7 mouse cellular contexts compared by ENCODE assay signal in genomic region chr14:87415808-87416721, GRCm38 (mm10). TPM values are rescaled to one million over a fixed set of nuclear protein-coding genes. Genes with fewer than 3 reads are reported as not detected.
DNase-seq lines count a peak whose midpoint lies in the region; ATAC-seq lines count a peak whose summit lies in the region.

TSS of gene Tdrd3 (plus strand) at chr14:87416639.

- intact Hi-C loops in gastrocnemius, postnatal 36 days (cut with DNase I), result loop anchor here (5.0 kb wide), 1 partner anchor 36 kb away; no protein-coding TSS in a partner anchor
- intact Hi-C loops in left cerebral cortex, postnatal 25 days (cut with DNase I), result no loop called here

- no peaks in the 10 kb centered on the region for H3K36me3 ChIP-seq in intestine, embryonic 15.5 days
- no peaks in the 10 kb centered on the region for H3K36me3 ChIP-seq in midbrain, embryonic 10.5 days

- no peaks in the 10 kb centered on the region for H3K9me3 ChIP-seq in intestine, embryonic 15.5 days
- no peaks in the 10 kb centered on the region for H3K9me3 ChIP-seq in midbrain, embryonic 10.5 days (replicated peaks)

- H3K9ac ChIP-seq in intestine, embryonic 15.5 days, result peak within 1 kb of the TSS; percentile 94

- WGBS in intestine, embryonic 15.5 days, result under 1% methylated on average over 85 of the region's 85 CpGs
- under 1% methylated on average over 85 of the region's 85 CpGs for WGBS in midbrain, embryonic 10.5 days

- ATAC-seq in intestine, embryonic 15.5 days, result peak; percentile 95

- peak within 1 kb of the TSS; percentile 84 for H3K4me2 ChIP-seq in intestine, embryonic 15.5 days (replicated peaks)

- DNase-seq in adrenal gland, adult 2 months, result peak; percentile 98
- peak; percentile 88 for DNase-seq in embryo, embryonic 11.5 days (ENCODE audit: low read depth, low spot score)
- DNase-seq in gastrocnemius, postnatal 36 days, result peak; percentile 92
- peak; percentile 94 to 97 for DNase-seq in left cerebral cortex, postnatal 25 days (ENCODE audit: low spot score in 2 of 2)
- peak; percentile 92 for DNase-seq in midbrain, embryonic 10.5 days (ENCODE audit: low spot score)
- DNase-seq in right cerebral cortex, postnatal 4 days, result peak; percentile 88

- peak within 1 kb of the TSS; percentile 100 for H3K27ac ChIP-seq in intestine, embryonic 15.5 days
- peak within 1 kb of the TSS; percentile 98 for H3K27ac ChIP-seq in midbrain, embryonic 10.5 days (replicated peaks)

- no peaks in the 10 kb centered on the region for H3K27me3 ChIP-seq in intestine, embryonic 15.5 days (replicated peaks)
- H3K27me3 ChIP-seq in midbrain, embryonic 10.5 days (ENCODE audit: low read depth, poor library complexity, severe bottlenecking), result no peaks in the 10 kb centered on the region

- no peaks in the 10 kb centered on the region for H3K4me1 ChIP-seq in intestine, embryonic 15.5 days (replicated peaks)
- peaks cover 37% of the 10 kb centered on the region for H3K4me1 ChIP-seq in midbrain, embryonic 10.5 days

- peak within 1 kb of the TSS; percentile 85 for H3K4me3 ChIP-seq in intestine, embryonic 15.5 days (replicated peaks)
- H3K4me3 ChIP-seq in midbrain, embryonic 10.5 days, result peak within 1 kb of the TSS; percentile 84

RNA-seq across cellular contexts. Expression of gene Tdrd3, which starts in this region (rescaled TPM):
- 10 to 100 TPM; 33.6 to 37.7 TPM for total RNA-seq in adrenal gland, adult 2 months (2021)
- 0.51 and 0.66 TPM in 2 replicates for polyA plus RNA-seq in adrenal gland, adult 2 months (2012; rRNA removed)
- 10 to 100 TPM; 18.3 to 18.8 TPM for total RNA-seq in gastrocnemius, postnatal 36 days (2021)
- 19.4 and 22.3 TPM in 2 replicates for polyA plus RNA-seq in intestine, embryonic 15.5 days (2015; fragmentation: Nextera tagmentation; extraction: Ambion mirVana)
- 10 to 100 TPM; 24.3 to 25.0 TPM for total RNA-seq in left cerebral cortex, postnatal 25 days (2021)
- polyA plus RNA-seq in midbrain, embryonic 10.5 days (2016; fragmentation: Nextera tagmentation; extraction: Ambion mirVana), result 27.6 and 35.0 TPM in 2 replicates

Comparison
In these comparisons a context has a peak if more than half of its experiments do, and no peak if none do; other contexts are left out.
1. Peak in every context shown above with its lines: DNase-seq, ATAC-seq, H3K4me3 ChIP-seq and H3K27ac ChIP-seq.
2. RNA of gene Tdrd3 (polyA plus RNA-seq): 27.6 to 35.0 TPM in midbrain, embryonic 10.5 days and 19.4 to 22.3 TPM in intestine, embryonic 15.5 days; 0.51 to 0.66 TPM in adrenal gland, adult 2 months; every median in the first group is over 10 times any median in the second.